Mouse (Mus musculus): ENCODE results near the gene Pptc7. TPM values are rescaled to one million over a fixed set of nuclear protein-coding genes. Genes with fewer than 3 reads are reported as not detected.

Pptc7 gene
- polyA plus RNA-seq, 1 experiment from 2014 or later, result 10.7 TPM

GRCm38 (mm10) chr5:122247934-122248333, 36.2 kb upstream of the Pptc7 start:
- Histone ChIP-seq H3K4me3 (replicated peaks) (no peak overlapping the region), H3K9ac (no peak overlapping the region), H3K4me1 (peaks cover 22% of the 10 kb centered on the region), H3K36me3 (replicated peaks) (peaks cover 46% of the 10 kb centered on the region), H3K27me3 (no peaks in the 10 kb centered on the region), H3K9me3 (no peaks in the 10 kb centered on the region), H3K27ac (no peak overlapping the region), H3K4me2 (no peak overlapping the region)
- 93% methylated on average over 7 of the region's 7 CpGs for WGBS
- ATAC-seq (ENCODE audit: low FRiP score), result no peak

GRCm38 (mm10) chr5:122249281-122249680, 34.9 kb upstream of the Pptc7 start:
- Histone ChIP-seq H3K27ac (no peak overlapping the region), H3K9ac (no peak overlapping the region), H3K4me2 (no peak overlapping the region), H3K4me1 (peaks cover 13% of the 10 kb centered on the region), H3K4me3 (replicated peaks) (no peak overlapping the region), H3K36me3 (replicated peaks) (peaks cover 55% of the 10 kb centered on the region), H3K9me3 (no peaks in the 10 kb centered on the region), H3K27me3 (no peaks in the 10 kb centered on the region)
- ATAC-seq (ENCODE audit: low FRiP score), result no peak
- 88% methylated on average over 4 of the region's 4 CpGs for WGBS

- Histone ChIP-seq H3K36me3 (replicated peaks) (peaks cover 82% of the 10 kb centered on the region), H3K4me3 (replicated peaks) (no peak overlapping the region), H3K27me3 (no peaks in the 10 kb centered on the region), H3K27ac (no peak overlapping the region), H3K4me2 (no peak overlapping the region), H3K9ac (no peak overlapping the region), H3K4me1 (no peaks in the 10 kb centered on the region), H3K9me3 (no peaks in the 10 kb centered on the region)
- WGBS, result 78% methylated on average over 17 of the region's 17 CpGs
- no peak for ATAC-seq (ENCODE audit: low FRiP score)
Measured at GRCm38 (mm10) chr5:122251895-122252606, 32.1 kb upstream of the Pptc7 start.

DNA sequence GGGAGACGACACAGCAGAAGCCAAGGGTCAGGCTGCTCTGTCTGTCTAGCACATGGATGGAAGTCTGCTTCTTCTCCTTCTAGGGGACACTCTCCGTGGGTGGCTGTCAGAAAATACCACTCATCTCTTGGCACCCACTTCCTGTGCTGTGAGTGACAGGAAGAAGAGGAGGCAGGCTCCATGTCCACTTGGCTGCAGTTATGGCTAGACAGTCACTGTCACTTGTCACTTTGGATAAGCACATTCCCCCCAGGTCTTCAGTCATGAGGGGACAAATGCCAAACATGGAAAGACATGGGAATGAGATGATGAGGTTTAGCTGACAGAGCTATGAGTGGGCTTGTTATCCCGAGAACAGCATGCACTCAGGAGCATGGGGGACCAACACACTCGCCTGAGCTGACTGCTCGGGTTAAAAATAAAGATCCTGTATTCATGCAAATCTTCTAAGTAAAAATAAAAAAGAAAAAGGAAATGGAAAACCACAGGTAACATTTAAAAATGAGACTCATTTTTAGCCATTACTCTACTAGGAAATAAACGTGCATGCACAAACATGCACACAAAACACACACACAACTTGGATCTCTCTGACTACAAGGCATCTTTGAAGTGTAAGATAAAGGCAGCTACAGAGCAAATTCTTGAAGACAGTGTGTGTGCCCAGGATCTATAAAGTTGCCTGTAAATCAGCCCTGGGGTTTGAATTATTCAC, 26.0 kb upstream of the Pptc7 start:
- H3K4me3 ChIP-seq (replicated peaks), result no peak overlapping the region
- peaks cover 22% of the 10 kb centered on the region for H3K4me1 ChIP-seq
- H3K4me2 ChIP-seq, result no peak overlapping the region
- 83% methylated on average over 6 of the region's 6 CpGs for WGBS
- H3K9me3 ChIP-seq, result no peaks in the 10 kb centered on the region
- no peak for ATAC-seq (ENCODE audit: low FRiP score)
- peaks cover 66% of the 10 kb centered on the region for H3K36me3 ChIP-seq (replicated peaks)
- H3K9ac ChIP-seq, result no peak overlapping the region
- H3K27ac ChIP-seq, result no peak overlapping the region
- no peaks in the 10 kb centered on the region for H3K27me3 ChIP-seq

GRCm38 (mm10) chr5:122262104-122262503, 22.1 kb upstream of the Pptc7 start:
- no peak overlapping the region for H3K4me2 ChIP-seq
- peaks cover 28% of the 10 kb centered on the region for H3K4me1 ChIP-seq
- H3K27ac ChIP-seq, result no peak overlapping the region
- no peaks in the 10 kb centered on the region for H3K27me3 ChIP-seq
- no peak overlapping the region for H3K9ac ChIP-seq
- WGBS, result 55% methylated on average over 7 of the region's 7 CpGs
- H3K9me3 ChIP-seq, result no peaks in the 10 kb centered on the region
- H3K4me3 ChIP-seq (replicated peaks), result no peak overlapping the region
- ATAC-seq (ENCODE audit: low FRiP score), result no peak
- peaks cover 29% of the 10 kb centered on the region for H3K36me3 ChIP-seq (replicated peaks)

DNA sequence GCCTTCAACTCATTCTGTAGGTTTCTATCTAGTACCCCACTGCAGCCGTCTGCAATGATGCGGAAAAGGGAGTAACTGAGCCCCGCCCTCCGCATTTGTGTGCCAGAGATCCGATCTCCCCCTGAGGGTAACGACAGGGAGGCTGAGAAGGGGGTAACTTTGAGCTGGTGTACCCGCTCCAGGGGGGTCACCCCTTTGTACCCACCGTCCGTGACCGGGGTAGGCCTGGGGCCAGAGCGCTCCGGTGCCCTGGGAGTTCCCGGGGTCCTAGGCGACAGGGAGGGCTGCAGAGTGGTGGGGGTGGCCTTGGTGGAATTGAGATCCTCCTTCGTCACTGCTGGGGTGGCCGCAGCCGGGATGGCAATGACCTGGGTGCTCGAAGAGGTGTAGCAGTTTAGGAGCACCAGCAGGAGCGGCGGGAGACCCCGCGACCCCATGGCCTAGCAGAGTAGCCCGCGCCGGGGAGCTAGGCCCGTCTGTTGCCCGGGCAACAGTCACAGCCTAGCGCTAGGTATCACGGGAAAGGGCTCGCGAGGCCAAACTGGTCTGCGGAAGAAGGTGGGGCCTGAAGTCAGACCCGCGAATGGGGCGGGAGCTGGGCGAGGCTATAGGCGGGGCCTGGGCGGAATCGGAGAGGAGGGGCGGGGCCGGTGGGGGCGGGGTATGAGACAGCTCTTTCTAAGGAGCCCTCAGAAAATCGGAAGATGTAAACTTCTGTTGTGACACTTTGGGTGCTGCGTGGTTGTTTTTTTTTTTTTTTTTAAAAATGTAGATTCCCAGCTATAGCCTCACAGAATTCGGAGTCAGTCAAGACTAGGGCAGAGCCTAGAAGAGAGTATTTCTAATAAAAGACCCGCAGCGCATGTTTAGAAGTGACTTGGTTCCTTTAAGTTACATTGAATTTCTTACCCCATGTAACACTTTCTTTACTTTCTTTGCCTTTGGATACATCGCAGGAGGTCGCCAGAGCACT, 19.9 kb upstream of the Pptc7 start, which contains the start of gene Tctn1:
TSS of gene Tctn1 (minus strand) at position 528 of the 973 bp plus-strand sequence.
- Histone ChIP-seq H3K36me3 (replicated peaks) (peaks cover 8% of the 10 kb centered on the region), H3K4me1 (peaks cover 28% of the 10 kb centered on the region), H3K27me3 (no peaks in the 10 kb centered on the region), H3K27ac (peak within 1 kb of the TSS; percentile 65), H3K9me3 (no peaks in the 10 kb centered on the region), H3K4me3 (replicated peaks) (peak within 1 kb of the TSS; percentile 76), H3K9ac (peak within 1 kb of the TSS; percentile 76), H3K4me2 (peak within 1 kb of the TSS; percentile 74)
- WGBS, result 3% methylated on average over 49 of the region's 49 CpGs
- ATAC-seq (ENCODE audit: low FRiP score), result peak; percentile 98

DNA sequence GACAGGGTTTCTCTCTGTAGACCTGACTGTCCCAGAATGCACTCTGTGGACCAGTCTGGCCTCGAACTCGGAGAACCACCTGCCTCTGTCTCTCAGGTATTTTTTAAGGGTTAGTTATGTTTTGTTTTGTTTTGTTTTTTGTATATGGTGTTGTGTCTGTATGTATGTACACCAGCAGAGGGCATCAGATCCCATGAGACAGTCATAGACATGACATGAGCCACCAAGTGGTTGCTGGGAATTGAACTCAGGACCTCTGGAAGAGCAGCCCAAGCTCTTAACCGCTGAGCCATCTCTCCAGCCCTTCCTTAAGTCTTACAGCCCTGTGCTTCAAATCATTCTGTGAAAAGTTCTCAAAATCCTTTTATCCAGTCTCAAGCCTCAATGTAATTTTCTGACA, 19.0 kb upstream of the Pptc7 start:
- Histone ChIP-seq H3K9me3 (no peaks in the 10 kb centered on the region), H3K9ac (no peak overlapping the region), H3K27ac (no peak overlapping the region), H3K4me2 (no peak overlapping the region), H3K27me3 (no peaks in the 10 kb centered on the region), H3K4me3 (replicated peaks) (no peak overlapping the region), H3K36me3 (replicated peaks) (peaks cover 7% of the 10 kb centered on the region; the same call in 1 of the 2 replicates), H3K4me1 (peaks cover 28% of the 10 kb centered on the region)
- WGBS, result 70% methylated on average over 3 of the region's 3 CpGs
- 0 out of 2 replicates have a peak, but pooled peaks have one; percentile 4 for ATAC-seq (ENCODE audit: low FRiP score)

DNA sequence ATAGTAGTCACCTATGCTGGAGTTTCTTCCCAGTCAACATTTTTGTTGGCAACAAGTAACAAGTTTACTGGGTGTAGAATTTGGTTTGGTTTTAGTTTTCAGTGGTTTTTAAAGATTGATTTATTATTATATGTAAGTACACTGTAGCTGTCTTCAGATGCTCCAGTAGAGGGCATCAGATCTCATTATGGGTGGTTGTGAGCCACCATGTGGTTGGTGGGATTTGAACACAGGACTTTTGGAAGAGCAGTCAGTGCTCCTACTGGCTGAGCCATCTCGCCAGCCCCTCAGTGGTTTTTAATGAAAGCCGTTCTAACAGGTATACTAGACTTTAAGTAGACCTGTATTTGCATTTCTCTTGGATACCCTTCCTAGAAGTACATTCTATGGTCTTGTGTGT, 18.2 kb upstream of the Pptc7 start:
- H3K4me1 ChIP-seq, result peaks cover 22% of the 10 kb centered on the region
- WGBS, result 93% methylated on average over 2 of the region's 2 CpGs
- H3K27ac ChIP-seq, result no peak overlapping the region
- no peak overlapping the region for H3K9ac ChIP-seq
- no peak for ATAC-seq (ENCODE audit: low FRiP score)
- no peak overlapping the region for H3K4me2 ChIP-seq
- H3K36me3 ChIP-seq (replicated peaks), result no peaks in the 10 kb centered on the region
- no peak overlapping the region for H3K4me3 ChIP-seq (replicated peaks)
- no peaks in the 10 kb centered on the region for H3K27me3 ChIP-seq
- no peaks in the 10 kb centered on the region for H3K9me3 ChIP-seq

DNA sequence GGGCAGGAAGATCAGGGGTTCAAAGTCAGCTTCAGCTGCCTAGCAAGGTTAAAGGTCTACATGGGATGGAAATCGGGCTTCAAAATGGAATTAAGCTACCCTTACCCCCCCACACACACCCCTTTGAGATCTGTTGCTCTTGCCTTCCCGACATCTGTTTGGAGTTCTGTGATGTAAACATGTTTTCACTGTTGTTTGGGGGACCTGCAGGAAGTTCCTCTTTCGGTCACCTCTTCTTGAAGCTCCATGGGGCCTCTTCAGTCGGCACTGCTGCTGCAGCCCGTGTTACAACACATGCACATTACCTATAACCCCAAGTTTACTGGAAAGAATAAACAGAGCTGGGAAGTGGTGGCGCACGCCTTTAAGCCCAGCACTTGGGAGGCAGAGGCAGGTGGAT, 17.0 kb upstream of the Pptc7 start:
- Histone ChIP-seq H3K4me3 (replicated peaks) (no peak overlapping the region), H3K4me2 (no peak overlapping the region), H3K9me3 (no peaks in the 10 kb centered on the region), H3K9ac (no peak overlapping the region), H3K4me1 (peaks cover 10% of the 10 kb centered on the region), H3K27ac (no peak overlapping the region), H3K36me3 (replicated peaks) (no peaks in the 10 kb centered on the region), H3K27me3 (no peaks in the 10 kb centered on the region)
- ATAC-seq (ENCODE audit: low FRiP score), result no peak
- 84% methylated on average over 7 of the region's 7 CpGs for WGBS

- no peaks in the 10 kb centered on the region for H3K9me3 ChIP-seq
- H3K9ac ChIP-seq, result no peak overlapping the region
- no peak for ATAC-seq (ENCODE audit: low FRiP score)
- H3K27ac ChIP-seq, result no peak overlapping the region
- 32% methylated on average over 5 of the region's 5 CpGs for WGBS
- no peaks in the 10 kb centered on the region for H3K27me3 ChIP-seq
- H3K4me3 ChIP-seq (replicated peaks), result no peak overlapping the region
- no peak overlapping the region for H3K4me2 ChIP-seq
- H3K4me1 ChIP-seq, result peaks cover 8% of the 10 kb centered on the region
- no peaks in the 10 kb centered on the region for H3K36me3 ChIP-seq (replicated peaks)
Measured at GRCm38 (mm10) chr5:122267899-122268298, 16.3 kb upstream of the Pptc7 start.

- H3K27ac ChIP-seq, result no peak overlapping the region
- 77% methylated on average over 12 of the region's 12 CpGs for WGBS
- H3K4me3 ChIP-seq (replicated peaks), result no peak overlapping the region
- H3K4me2 ChIP-seq, result no peak overlapping the region
- no peak overlapping the region for H3K9ac ChIP-seq
- no peak for ATAC-seq (ENCODE audit: low FRiP score)
- H3K27me3 ChIP-seq, result no peaks in the 10 kb centered on the region
- no peaks in the 10 kb centered on the region for H3K36me3 ChIP-seq (replicated peaks)
- H3K9me3 ChIP-seq, result no peaks in the 10 kb centered on the region
- no peaks in the 10 kb centered on the region for H3K4me1 ChIP-seq
Measured at GRCm38 (mm10) chr5:122268858-122269604, 15.1 kb upstream of the Pptc7 start.

Measured in forebrain, embryonic 12.5 days (tissue).